Mouse (Mus musculus) myocyte (in vitro differentiated cells): Measurements from ENCODE around the gene Dvl2. TPM values are rescaled to one million over a fixed set of nuclear protein-coding genes. Genes with fewer than 3 reads are reported as not detected.
"Not testable (repeated sequence)": the region's sequence is repeated elsewhere in the genome, so short reads cannot be mapped to it uniquely, and the experiment has no call there.

Experiments used
- H3K27me3 ChIP-seq: one replicate; pipeline ENCODE4 v1.6.1; 2011; ENCODE audit not compliant: control insufficient read depth, insufficient read depth, insufficient read length
- H3K36me3 ChIP-seq: one replicate; pipeline ENCODE4 v1.6.1; 2011; ENCODE audit not compliant: control insufficient read depth, insufficient read depth
- H3K4me2 ChIP-seq: one replicate; pipeline ENCODE4 v1.6.1; 2011; ENCODE audit warnings: low read depth, control low read depth
- H3K4me3 ChIP-seq: one replicate; pipeline ENCODE4 v1.5.1; 2011; ENCODE audit warnings: mild to moderate bottlenecking, control low read depth, moderate library complexity
- H3K79me2 ChIP-seq: one replicate; pipeline ENCODE4 v1.6.1; 2011; ENCODE audit not compliant: control insufficient read depth, insufficient read depth
- H3ac ChIP-seq: one replicate; pipeline ENCODE4 v1.6.1; 2011; ENCODE audit not compliant: control insufficient read depth, insufficient read length
- CEBPB ChIP-seq: IDR thresholded peaks from 2 replicates; pipeline ENCODE4 v1.6.1; 2011; ENCODE audit warnings: mild to moderate bottlenecking, moderate library complexity; ENCODE audit not compliant: poor library complexity, insufficient read depth, severe bottlenecking
- E2F4 ChIP-seq: IDR thresholded peaks from one replicate; pipeline ENCODE4 v1.6.1; 2011; ENCODE audit warnings: mild to moderate bottlenecking, control low read depth, moderate library complexity; ENCODE audit not compliant: insufficient read depth
- MAX ChIP-seq: IDR thresholded peaks from one replicate; pipeline ENCODE4 v1.6.1; 2011; ENCODE audit warnings: low read depth, mild to moderate bottlenecking, control low read depth
- MYOD1 ChIP-seq, 3 experiments: IDR thresholded peaks; one replicate each; pipeline ENCODE4 v1.6.1; 2011; ENCODE audit warnings: control low read depth in 2 of 3, low read depth in 2 of 3, mild to moderate bottlenecking in 2 of 3, moderate library complexity in 1 of 3; ENCODE audit not compliant: insufficient read length in 2 of 3, control insufficient read depth in 1 of 3
- MYOG ChIP-seq, 3 experiments: IDR thresholded peaks; one replicate each; pipeline ENCODE4 v1.6.1; 2011; ENCODE audit warnings: control low read depth in 2 of 3, low read depth in 2 of 3, mild to moderate bottlenecking in 2 of 3; ENCODE audit not compliant: insufficient read length in 2 of 3, control insufficient read depth in 1 of 3, insufficient read depth in 1 of 3
- POLR2A ChIP-seq: IDR thresholded peaks from one replicate; pipeline ENCODE4 v1.6.1; 2011; ENCODE audit warnings: low read depth, mild to moderate bottlenecking, control low read depth, moderate library complexity; ENCODE audit not compliant: insufficient read length
- POLR2AphosphoS2 ChIP-seq: IDR thresholded peaks from one replicate; pipeline ENCODE4 v1.6.1; 2011; ENCODE audit warnings: low read depth, control low read depth; ENCODE audit not compliant: insufficient read length
- REST ChIP-seq: IDR thresholded peaks from one replicate; pipeline ENCODE4 v1.6.1; 2011; ENCODE audit warnings: mild to moderate bottlenecking, control low read depth, moderate library complexity; ENCODE audit not compliant: insufficient read depth, insufficient read length
- SRF ChIP-seq: IDR thresholded peaks from one replicate; pipeline ENCODE4 v1.6.1; 2011; ENCODE audit warnings: low read depth; ENCODE audit not compliant: control insufficient read depth, insufficient read length
- TCF12 ChIP-seq: IDR thresholded peaks from one replicate; pipeline ENCODE4 v1.6.1; 2011; ENCODE audit warnings: mild to moderate bottlenecking, control low read depth; ENCODE audit not compliant: poor library complexity, insufficient read depth, severe bottlenecking
- TCF3 ChIP-seq: IDR thresholded peaks from one replicate; pipeline ENCODE4 v1.6.1; 2011; ENCODE audit warnings: low read depth, control low read depth; ENCODE audit not compliant: insufficient read length
- USF1 ChIP-seq: IDR thresholded peaks from one replicate; pipeline ENCODE4 v1.6.1; 2011; ENCODE audit warnings: low read depth, mild to moderate bottlenecking, control low read depth, moderate library complexity
- polyA plus RNA-seq: library from polyadenylated mRNA; unstranded; fragments of >200 nt; fragmentation: generic; extraction: Trizol; gene quantifications from one replicate; pipeline ENCODE4 v1.2.1, GENCODE M21; 2012; ENCODE audit warnings: missing spikeins

Gene Dvl2
- polyA plus RNA-seq, 1 experiment = 24.3 TPM

DNA sequence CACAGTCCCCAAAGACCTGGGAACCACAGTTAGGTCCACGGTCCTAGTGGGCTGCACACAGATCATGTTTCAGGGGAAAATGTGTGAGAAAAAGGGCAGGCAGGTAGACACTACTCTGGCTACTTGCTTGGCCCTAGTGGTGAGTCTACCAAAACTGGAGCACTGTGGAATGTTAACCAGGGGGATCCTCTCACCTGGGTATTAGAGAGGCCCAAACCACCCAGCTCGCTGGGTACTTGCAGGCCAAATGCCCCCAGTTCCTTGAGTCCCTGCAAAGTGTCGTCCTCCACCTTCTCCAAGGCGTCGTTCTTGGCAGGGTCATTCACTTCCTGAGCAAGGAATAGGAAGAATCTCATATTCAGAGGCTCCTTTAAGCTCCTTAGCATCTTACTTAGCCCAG, 13.7 kb downstream of the Dvl2 start:
- TF ChIP-seq TCF3 = no peak
- TF ChIP-seq POLR2AphosphoS2 = peak; percentile 40
- H3K27me3 ChIP-seq = no peaks in the 10 kb centered on the region
- H3K4me3 ChIP-seq = peak overlapping the region; percentile 28
- no peak overlapping the region for H3ac ChIP-seq
- peaks cover 29% of the 10 kb centered on the region for H3K36me3 ChIP-seq
- H3K79me2 ChIP-seq = peaks cover 10% of the 10 kb centered on the region
- peak overlapping the region; percentile 66 for H3K4me2 ChIP-seq

DNA sequence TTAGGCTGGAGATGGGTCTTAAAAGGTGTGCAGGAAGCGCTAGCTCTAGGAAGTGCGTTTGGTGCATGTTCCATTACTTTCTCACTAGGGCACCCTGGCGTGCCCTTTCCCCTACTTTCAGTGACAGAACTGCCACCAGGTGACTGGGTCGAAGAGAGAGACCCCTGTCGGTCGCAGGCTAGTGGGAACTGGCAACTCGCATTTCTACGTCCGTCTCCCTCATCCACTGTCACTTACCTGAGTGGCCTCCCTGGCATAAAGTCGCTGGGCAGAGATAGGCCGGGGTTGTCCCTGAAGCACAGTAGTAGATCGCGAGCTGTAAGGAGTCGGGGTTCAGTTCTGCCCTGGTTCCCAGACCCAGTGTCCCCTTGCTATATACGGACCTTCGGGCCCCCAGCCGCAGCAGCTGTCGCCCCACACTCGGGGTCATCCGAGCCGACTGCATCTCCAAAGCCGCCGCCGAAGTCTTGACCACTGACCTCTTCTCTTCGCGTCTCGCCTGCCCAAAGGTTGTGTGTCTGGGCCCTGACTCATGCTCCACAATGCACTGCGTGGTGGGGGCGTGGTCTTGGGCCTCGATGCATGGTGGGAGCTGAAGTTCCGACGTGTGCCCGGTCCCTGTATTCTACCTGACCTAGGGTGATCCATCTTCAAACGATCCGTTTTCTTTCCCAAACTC, 14.6 kb downstream of the Dvl2 start, which contains the start of gene Acadvl:
TSS of gene Acadvl (minus strand) at position 532 of the 679 bp plus-strand sequence.
- peak within 1 kb of the TSS; percentile 66 for H3K4me2 ChIP-seq
- H3K36me3 ChIP-seq = peaks cover 26% of the 10 kb centered on the region
- TF ChIP-seq POLR2AphosphoS2 = peak; percentile 97
- no peak for TF ChIP-seq MAX
- no peak for TF ChIP-seq USF1
- no peak for TF ChIP-seq REST
- TF ChIP-seq TCF12 = no peak
- TF ChIP-seq MYOG (IDR thresholded peaks at IDR 0.05; ENCODE audit: control insufficient read depth in 1 of 3, insufficient read depth in 1 of 3, insufficient read length in 2 of 3, low read depth in 2 of 3) = peak in 2 of 3 experiments; percentile 61 to 67
- TF ChIP-seq POLR2A = peak; percentile 95
- peak in 2 of 3 experiments; percentile 36 to 59 for TF ChIP-seq MYOD1 (IDR thresholded peaks at IDR 0.05; ENCODE audit: control insufficient read depth in 1 of 3, insufficient read length in 2 of 3, low read depth in 2 of 3)
- TF ChIP-seq SRF = peak; percentile 51

DNA sequence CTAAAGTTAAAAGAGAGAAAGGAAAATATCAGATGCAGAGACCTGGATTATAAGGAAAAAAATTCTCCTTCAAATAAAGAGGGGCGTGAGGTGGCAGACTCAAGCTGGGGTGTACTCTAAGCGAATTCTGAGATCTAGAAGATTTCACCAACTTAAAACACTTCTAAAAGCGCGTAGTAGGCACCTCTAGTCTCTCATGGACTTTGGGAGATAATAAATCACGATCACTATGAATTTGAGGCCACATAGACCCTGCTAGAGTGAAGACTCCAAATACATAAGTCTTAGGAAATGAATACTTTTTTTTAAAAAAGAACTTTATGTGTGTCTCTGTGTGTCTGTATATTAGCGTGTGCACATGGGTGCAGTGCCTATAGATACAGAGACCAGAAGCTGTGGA, 15.3 kb downstream of the Dvl2 start:
- peak overlapping the region; percentile 28 for H3K4me3 ChIP-seq
- H3K27me3 ChIP-seq = no peaks in the 10 kb centered on the region
- TF ChIP-seq CEBPB (no peak), POLR2AphosphoS2 (no peak), SRF (no peak), TCF3 (no peak), REST (no peak), E2F4 (no peak), USF1 (no peak), MYOD1 (IDR thresholded peaks at IDR 0.05; ENCODE audit: control insufficient read depth in 1 of 3, insufficient read length in 2 of 3, low read depth in 2 of 3) (no peak), MYOG (IDR thresholded peaks at IDR 0.05; ENCODE audit: control insufficient read depth in 1 of 3, insufficient read depth in 1 of 3, insufficient read length in 2 of 3, low read depth in 2 of 3) (no peak), MAX (no peak), TCF12 (no peak), POLR2A (no peak)
- H3K79me2 ChIP-seq = peaks cover 19% of the 10 kb centered on the region
- H3K36me3 ChIP-seq = peaks cover 22% of the 10 kb centered on the region
- no peak overlapping the region for H3ac ChIP-seq
- peak overlapping the region; percentile 66 for H3K4me2 ChIP-seq

More for the DNA sequence above, 14.6 kb downstream of the Dvl2 start, which contains the start of gene Acadvl:
- peaks cover 19% of the 10 kb centered on the region for H3K79me2 ChIP-seq
- H3K27me3 ChIP-seq = no peaks in the 10 kb centered on the region
- peak within 1 kb of the TSS; percentile 28 for H3K4me3 ChIP-seq
- no peak within 1 kb of the TSS for H3ac ChIP-seq

DNA sequence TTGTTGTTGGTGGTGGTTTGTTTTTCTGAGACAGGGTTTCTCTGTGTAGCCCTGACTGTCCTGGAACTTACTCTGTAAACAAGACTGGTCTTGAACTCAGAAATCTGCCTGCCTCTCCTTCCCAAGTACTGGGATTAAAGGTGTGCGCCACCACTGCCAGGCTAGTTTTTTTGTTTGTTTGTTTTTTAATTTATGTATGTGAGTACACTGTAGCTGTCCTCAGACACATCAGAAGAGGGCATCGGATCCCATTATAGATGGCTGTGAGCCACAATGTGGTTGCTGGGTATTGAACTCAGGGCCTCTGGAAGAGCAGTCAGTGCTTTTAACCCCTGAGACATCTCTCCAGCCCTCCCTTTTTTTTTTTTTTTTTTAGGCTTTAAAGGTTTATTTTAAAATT, 15.8 kb downstream of the Dvl2 start:
- not testable (repeated sequence) for H3K4me2 ChIP-seq, H3K4me3 ChIP-seq, H3ac ChIP-seq, H3K27me3 ChIP-seq
- H3K36me3 ChIP-seq = peaks cover 17% of the 10 kb centered on the region
- H3K79me2 ChIP-seq = peaks cover 19% of the 10 kb centered on the region

DNA sequence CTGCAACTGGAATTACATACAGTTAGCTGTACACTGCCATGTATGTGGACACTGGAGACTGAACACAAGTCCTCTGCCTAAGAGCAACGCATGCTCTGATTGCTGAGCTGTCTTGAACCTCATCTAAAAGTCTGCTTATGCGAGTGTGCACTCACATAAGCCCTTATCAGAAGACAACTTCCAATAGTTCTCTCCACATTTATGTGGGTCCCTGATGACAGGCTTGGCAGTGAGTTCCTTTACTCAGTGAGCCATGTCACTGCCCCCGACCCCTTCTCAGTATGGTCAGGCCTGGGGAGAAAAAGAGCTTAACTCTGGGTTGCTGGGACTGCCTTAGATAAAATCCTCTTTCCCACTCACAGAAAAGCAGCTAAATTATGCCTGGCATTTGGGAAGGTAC, 16.3 kb downstream of the Dvl2 start, which contains the start of gene Dlg4:
TSS of gene Dlg4 (plus strand) at position 274 of the 400 bp plus-strand sequence.
- H3ac ChIP-seq = no peak within 1 kb of the TSS
- peak within 1 kb of the TSS; percentile 81 for H3K4me2 ChIP-seq
- no peaks in the 10 kb centered on the region for H3K27me3 ChIP-seq
- H3K36me3 ChIP-seq = peaks cover 12% of the 10 kb centered on the region
- TF ChIP-seq TCF12 (no peak), SRF (no peak), MYOG (IDR thresholded peaks at IDR 0.05; ENCODE audit: control insufficient read depth in 1 of 3, insufficient read depth in 1 of 3, insufficient read length in 2 of 3, low read depth in 2 of 3) (no peak), TCF3 (no peak), MAX (no peak), REST (no peak)
- peak within 1 kb of the TSS; percentile 43 for H3K4me3 ChIP-seq
- H3K79me2 ChIP-seq = peaks cover 20% of the 10 kb centered on the region
